Mouse (Mus musculus) bone marrow, adult 2 months (tissue): ENCODE measurements around the gene Foxn3.

Source experiments
- CTCF ChIP-seq: fragments of 200-500 bp; IDR thresholded peaks from 2 replicates; pipeline ENCODE4 v1.5.1; 2011; ENCODE audit warnings: low read length, control low read depth; ENCODE audit not compliant: control insufficient read depth, insufficient read depth
- POLR2A ChIP-seq: fragments of 200-500 bp; IDR thresholded peaks from 2 replicates; pipeline ENCODE4 v1.6.1; 2011; ENCODE audit warnings: low read depth, mild to moderate bottlenecking, control low read depth, low read length, borderline replicate concordance; ENCODE audit not compliant: control insufficient read depth

DNA sequence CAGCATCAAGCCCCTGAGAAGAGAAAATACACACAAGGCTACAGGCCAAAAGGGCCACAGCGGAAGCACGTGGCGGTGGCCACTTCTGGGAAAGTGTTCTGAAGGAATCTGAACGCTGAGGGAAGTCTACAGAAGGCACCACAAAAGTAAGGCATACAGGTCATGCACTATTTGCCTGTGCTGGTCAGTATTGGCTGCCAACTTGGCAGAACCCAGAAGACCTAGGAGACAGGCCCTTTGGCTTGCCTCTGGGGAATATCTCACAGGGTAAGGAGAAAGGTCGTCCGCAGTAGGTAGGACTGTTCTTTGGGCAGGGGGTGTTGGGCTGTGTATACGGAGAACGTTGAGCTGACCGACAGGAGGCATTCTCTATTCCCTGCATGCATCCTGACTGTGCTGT lies 355.1 kb downstream of the Foxn3 start:
- TF ChIP-seq CTCF (no peak), POLR2A (no peak)
